Mouse (Mus musculus) cerebellum, adult 2 months (tissue): Measurements from ENCODE around the gene Pbx2.

Source experiments
- CTCF ChIP-seq: fragments of 200-500 bp; IDR thresholded peaks from 2 replicates; pipeline ENCODE4 v1.5.1; 2011; ENCODE audit warnings: low read depth, mild to moderate bottlenecking, control low read depth, low read length, moderate library complexity, borderline replicate concordance; ENCODE audit not compliant: insufficient read depth
- POLR2A ChIP-seq: fragments of 200-500 bp; IDR thresholded peaks from 2 replicates; pipeline ENCODE4 v1.6.1; 2011; ENCODE audit warnings: low read length, control low read depth, borderline replicate concordance; ENCODE audit not compliant: insufficient read depth

DNA sequence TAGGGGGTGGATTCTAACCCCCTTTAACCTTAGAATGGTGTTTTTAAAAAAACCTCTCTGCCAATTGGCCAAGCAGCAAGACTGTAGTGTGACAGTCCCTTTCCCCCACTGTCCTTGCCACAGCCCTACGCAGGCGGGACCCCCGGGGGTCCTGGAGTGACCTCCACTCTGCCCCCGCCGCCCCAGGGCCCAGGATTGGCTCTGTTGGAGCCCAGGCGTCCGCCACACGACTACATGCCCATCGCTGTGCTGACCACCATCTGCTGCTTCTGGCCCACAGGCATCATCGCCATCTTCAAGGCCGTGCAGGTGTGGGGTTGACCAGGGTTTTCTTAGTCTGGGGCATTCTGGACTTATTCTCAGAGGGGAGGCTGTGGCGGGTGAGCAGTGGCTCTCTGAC lies 40.6 kb downstream of the Pbx2 start:
- TF ChIP-seq CTCF (no peak), POLR2A (no peak)
